In the genomic region with DNA sequence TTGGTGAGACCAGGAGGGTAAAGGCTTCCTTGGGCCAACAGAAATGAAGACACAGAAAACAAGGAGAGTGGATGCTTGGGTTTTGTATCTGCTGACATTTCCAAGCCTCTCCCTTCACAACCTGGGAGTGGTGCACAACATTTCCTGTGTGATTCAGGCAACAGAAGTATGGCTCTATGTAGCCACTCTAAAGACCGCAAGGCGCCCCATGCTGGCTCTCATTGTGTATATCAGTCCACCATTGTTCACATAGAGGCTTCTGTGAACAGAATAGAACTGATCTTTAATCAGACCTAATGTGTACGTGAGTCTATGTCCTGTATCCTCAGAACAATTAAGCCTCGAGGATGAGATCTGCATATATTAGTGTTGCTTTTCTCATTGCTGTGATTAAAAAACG, we compare ENCODE assay signal across 26 mouse cellular contexts. TPM values are rescaled to one million over a fixed set of nuclear protein-coding genes. Genes with fewer than 3 reads are reported as not detected.
DNase-seq lines count a peak whose midpoint lies in the region; TF ChIP-seq lines count a peak whose summit lies in the region.
"Had no signal": no experiment of that assay in that cellular context is flagged by ENCODE, and none has a peak within 500 bp of the region (broad histone marks: within the 10 kb centered on the region; RNA-seq: fewer than 3 reads in every experiment).

No protein-coding gene starts in this region.

- H3K36me3 ChIP-seq in ES-E14 (ENCODE audit: control insufficient read depth, insufficient read depth, low read length, poor library complexity, severe bottlenecking): peaks cover 24% of the 10 kb centered on the region

- H3K4me1 ChIP-seq in ES-E14 (ENCODE audit: control insufficient read depth in 2 of 2, insufficient read depth in 2 of 2, low read length in 2 of 2, poor library complexity in 1 of 2): peaks cover 0 to 11% of the 10 kb centered on the region in 2 experiments; a peak in 2 of 4 replicates
- no peaks in the 10 kb centered on the region for H3K4me1 ChIP-seq in cerebellum, adult 2 months (ENCODE audit: control insufficient read depth, insufficient read depth, low read length)
- H3K4me1 ChIP-seq: embryonic facial prominence, embryonic 10.5 days; embryonic facial prominence, embryonic 12.5 days; forebrain, embryonic 13.5 days; forebrain, embryonic 15.5 days had no signal

- H3K9ac ChIP-seq in ES-E14 (ENCODE audit: insufficient read depth, low read depth, low read length, poor library complexity, severe bottlenecking): no peak overlapping the region
- H3K9ac ChIP-seq: embryonic facial prominence, embryonic 12.5 days; forebrain, embryonic 13.5 days; forebrain, embryonic 15.5 days; forebrain, postnatal 0 days had no signal

- H3K27ac ChIP-seq in ES-E14 (ENCODE audit: insufficient read depth, low read depth, low read length, poor library complexity, severe bottlenecking): peak overlapping the region; percentile 28; the same call in 1 of the 2 replicates
- no peak overlapping the region for H3K27ac ChIP-seq in cerebellum, adult 2 months (ENCODE audit: insufficient read depth, low read length)
- H3K27ac ChIP-seq: embryonic facial prominence, embryonic 10.5 days; embryonic facial prominence, embryonic 12.5 days; forebrain, embryonic 13.5 days; forebrain, embryonic 15.5 days had no signal

- no peaks in the 10 kb centered on the region for H3K27me3 ChIP-seq in cerebellum, adult 2 months (ENCODE audit: control insufficient read depth, insufficient read depth, low read length)
- H3K27me3 ChIP-seq: CH12.LX; embryonic facial prominence, embryonic 12.5 days; forebrain, embryonic 13.5 days; forebrain, embryonic 15.5 days had no signal

- peak; percentile 56 for DNase-seq in heart, adult 11 months
- DNase-seq in heart, adult 9 months (ENCODE audit: low spot score in 2 of 2): no peak
- DNase-seq in ES-E14 (ENCODE audit: low read depth, low spot score) (no peak), ZHBTc4 (ENCODE audit: low read depth, low spot score) (peak; percentile 43)
- DNase-seq in cerebellum, adult 2 months: no peak
- DNase-seq: adrenal gland, postnatal 10 days; adrenal gland, postnatal 25 days; B cell, adult 2 months; cerebellum, adult 11 months; cerebellum, adult 18-20 months; cerebellum, adult 9-10 months; cerebellum, postnatal 10 days; cerebellum, postnatal 25 days; forebrain, postnatal 0 days had no signal

- in situ Hi-C loops in ES-E14 (cut with MboI; ENCODE audit: low sequenced_read_pairs in 2 of 2, unreplicated experiment in 2 of 2): loop anchor here in 1 of 2 experiments (10.0 to 25.0 kb wide), 2 partner anchors 355 to 532 kb away; a partner anchor contains a TSS

- TF ChIP-seq CTCF in cerebellum, adult 2 months (IDR thresholded peaks at IDR 0.05; ENCODE audit: borderline replicate concordance, insufficient read depth, low read depth, low read length): no peak

- no peak for TF ChIP-seq POLR2A in cerebellum, adult 2 months (IDR thresholded peaks at IDR 0.05; ENCODE audit: borderline replicate concordance, insufficient read depth, low read length)

- WGBS in cerebellum, adult 2 months: 73% methylated on average over 5 of the region's 5 CpGs

- no peaks in the 10 kb centered on the region for H3K9me3 ChIP-seq in ES-E14 (ENCODE audit: control insufficient read depth, insufficient read depth, low read depth, low read length)
- H3K9me3 ChIP-seq: embryonic facial prominence, embryonic 10.5 days; embryonic facial prominence, embryonic 12.5 days; forebrain, embryonic 13.5 days; forebrain, embryonic 15.5 days had no signal

- H3K4me3 ChIP-seq in ES-E14 (ENCODE audit: insufficient read depth in 1 of 2, low read depth in 1 of 2, low read length in 2 of 2, poor library complexity in 1 of 2, severe bottlenecking in 1 of 2): no peak overlapping the region
- H3K4me3 ChIP-seq in cerebellum, adult 2 months (replicated peaks; ENCODE audit: insufficient read depth, low read depth, low read length): no peak overlapping the region
- H3K4me3 ChIP-seq: embryonic facial prominence, embryonic 10.5 days; embryonic facial prominence, embryonic 12.5 days; forebrain, embryonic 13.5 days; forebrain, embryonic 15.5 days had no signal

TF ChIP-seq in ES-E14, 5 proteins besides CTCF, POLR2A, EP300 and RAD21:
- TF ChIP-seq HCFC1 (IDR thresholded peaks at IDR 0.05; ENCODE audit: borderline replicate concordance, insufficient read depth, low read length): no peak
- no peak for TF ChIP-seq CHD2 (IDR thresholded peaks at IDR 0.05; ENCODE audit: low read depth, low read length)
- no peak for TF ChIP-seq ZC3H11A (IDR thresholded peaks at IDR 0.05; ENCODE audit: borderline replicate concordance, low read depth, low read length)
- no peak for TF ChIP-seq ZNF384 (IDR thresholded peaks at IDR 0.05; ENCODE audit: low read depth, low read length)
- TF ChIP-seq MAFK (IDR thresholded peaks at IDR 0.05; ENCODE audit: insufficient read depth, low read depth, low read length): no peak

RNA-seq across cellular contexts. Expression of a gene that starts 9.7 kb away (rescaled TPM):
- total RNA-seq in ES-E14 (2012; rRNA removed): 165 and 182 TPM in 2 replicates
- polyA plus RNA-seq in cerebellum, adult 2 months (2012; rRNA removed): 61.9 and 64.0 TPM in 2 replicates

RNA-seq across cellular contexts. Expression of a gene that starts 9.7 kb away (rescaled TPM):
- total RNA-seq in ES-E14 (2012; rRNA removed): 0.16 and 0.18 TPM in 2 replicates
- 0.27 and 0.36 TPM in 2 replicates for polyA plus RNA-seq in cerebellum, adult 2 months (2012; rRNA removed)
- total RNA-seq: adrenal gland, postnatal 10 days; adrenal gland, postnatal 25 days; CH12.LX; MEL had no signal
- polyA plus RNA-seq: adrenal gland, adult 2 months; CD4-positive, CD25-positive, alpha-beta regulatory T cell, adult 4 months had no signal

RNA-seq across cellular contexts. Expression of a gene that starts 28.5 kb away (rescaled TPM):
- not detected in 2 replicates for total RNA-seq in ES-E14 (2012; rRNA removed)
- not detected in 2 replicates for polyA plus RNA-seq in cerebellum, adult 2 months (2012; rRNA removed)
- total RNA-seq: adrenal gland, adult 2 months; adrenal gland, postnatal 10 days; adrenal gland, postnatal 25 days; adrenal gland, postnatal 4 days; CH12.LX; forebrain, postnatal 0 days; MEL had no signal
- polyA plus RNA-seq: adrenal gland, adult 2 months; brain, embryonic 14.5 days; CD4-positive, CD25-positive, alpha-beta regulatory T cell, adult 4 months; cortical plate, adult 2 months; embryonic facial prominence, embryonic 10.5 days; embryonic facial prominence, embryonic 12.5 days; forebrain, embryonic 11.5 days; forebrain, embryonic 13.5 days; forebrain, embryonic 15.5 days; forebrain, postnatal 0 days had no signal

Comparison
In these comparisons a context has a peak if more than half of its experiments do, and no peak if none do; other contexts are left out.
1. DNase-seq: peak in heart, adult 11 months (single experiment) and ZHBTc4 (single experiment); none in heart, adult 9 months (0 of 2), ES-E14 (single experiment) and cerebellum, adult 2 months (0 of 2).